Mouse (Mus musculus): ENCODE data around the gene Olfr1049. TPM values are rescaled to one million over a fixed set of nuclear protein-coding genes. Genes with fewer than 3 reads are reported as not detected.
"Not testable (repeated sequence)": the region's sequence is repeated elsewhere in the genome, so short reads cannot be mapped to it uniquely, and the experiment has no call there.

Gene Olfr1049
- not detected for total RNA-seq (2021)
- not detected in 2 replicates for polyA plus RNA-seq (2012; rRNA removed)
- long read RNA-seq, result 0 reads

DNA sequence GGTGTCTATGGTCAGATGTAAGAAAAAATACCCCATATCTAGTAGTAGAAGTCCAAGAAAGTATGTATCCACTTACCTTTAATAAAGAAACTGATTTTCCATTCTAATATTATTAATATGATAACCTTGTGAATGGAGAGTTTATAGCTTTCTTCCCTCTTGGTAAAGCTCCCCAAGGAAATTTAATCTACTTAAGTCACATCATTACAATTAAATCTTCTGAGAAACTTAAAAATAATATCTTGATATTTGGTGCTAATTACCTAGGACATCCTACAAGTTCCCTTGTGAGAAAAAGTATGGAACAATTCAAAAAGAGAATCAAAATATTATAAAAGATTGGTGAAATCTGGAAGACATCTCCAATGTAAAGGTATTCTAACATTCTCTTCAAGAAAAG, at the start of gene Olfr1049:
Olfr1049 (minus strand) TSS at position 101 of the 400 bp plus-strand sequence.
- H3K79me2 ChIP-seq (replicated peaks; ENCODE audit: control insufficient read depth, insufficient read depth, low read length); H3K4me3 ChIP-seq; H3K4me1 ChIP-seq (ENCODE audit: control insufficient read depth, insufficient read depth, low read length); H3K9ac ChIP-seq (ENCODE audit: low read depth, low read length); DNase-seq; H3K36me3 ChIP-seq (ENCODE audit: control insufficient read depth, insufficient read depth, low read length); H3K27me3 ChIP-seq (ENCODE audit: control insufficient read depth, insufficient read depth, low read length); H3K27ac ChIP-seq; intact Hi-C loops (cut with DNase I): not testable (repeated sequence)

DNA sequence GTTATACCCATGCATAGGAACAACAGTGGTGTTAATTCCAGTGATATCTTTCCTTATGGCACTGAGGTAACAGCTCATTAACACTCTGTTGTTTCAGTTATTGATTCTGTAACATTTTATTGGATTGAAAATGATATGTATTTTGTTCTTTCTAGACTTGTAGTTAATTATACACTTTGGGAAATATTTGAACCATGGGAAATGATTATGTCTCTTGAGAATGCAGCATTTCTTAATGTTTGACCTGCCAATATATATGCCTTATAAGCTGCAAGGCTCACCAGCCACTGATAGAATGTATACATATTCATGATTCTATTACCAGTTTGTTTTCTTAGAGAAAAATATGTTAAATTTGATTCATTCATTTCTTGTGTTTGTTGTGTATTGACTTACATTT, 34.0 kb upstream of the Olfr1049 start, which contains the start of gene Olfr1052:
Olfr1052 (plus strand) TSS at position 301 of the 400 bp plus-strand sequence.
- Histone ChIP-seq H3K4me3 (no peak within 1 kb of the TSS), H3K9ac (ENCODE audit: low read depth, low read length) (no peak within 1 kb of the TSS), H3K79me2 (replicated peaks; ENCODE audit: control insufficient read depth, insufficient read depth, low read length) (no peaks in the 10 kb centered on the region), H3K27me3 (ENCODE audit: control insufficient read depth, insufficient read depth, low read length) (no peaks in the 10 kb centered on the region), H3K27ac (no peak within 1 kb of the TSS), H3K36me3 (ENCODE audit: control insufficient read depth, insufficient read depth, low read length) (no peaks in the 10 kb centered on the region), H3K4me1 (ENCODE audit: control insufficient read depth, insufficient read depth, low read length) (no peaks in the 10 kb centered on the region)
- no peak for DNase-seq
- intact Hi-C loops (cut with DNase I), result no loop called here
- TF ChIP-seq EP300 (IDR thresholded peaks at IDR 0.05; ENCODE audit: insufficient read depth, low read depth, low read length), result no peak
- TF ChIP-seq CTCF (IDR thresholded peaks at IDR 0.05), result no peak
- TF ChIP-seq POLR2A (IDR thresholded peaks at IDR 0.05; ENCODE audit: insufficient read depth, low read depth, low read length), result no peak

DNA sequence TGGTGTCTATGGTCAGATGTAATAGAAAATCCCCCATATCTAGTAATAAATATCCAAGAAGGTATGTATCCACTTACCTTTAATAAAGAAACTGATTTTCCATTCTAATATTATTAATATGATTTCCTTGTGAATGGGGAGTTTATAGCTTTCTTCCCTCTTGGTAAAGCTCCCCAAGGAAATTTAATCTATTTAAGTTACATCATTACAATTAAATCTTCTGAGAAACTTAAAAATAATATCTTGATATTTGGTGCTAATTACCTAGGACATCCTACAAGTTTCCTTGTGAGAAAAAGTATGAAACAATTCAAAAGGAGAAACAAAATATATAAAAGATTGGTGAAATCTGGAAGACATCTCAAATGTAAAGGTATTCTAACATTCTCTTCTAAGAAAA, 20.9 kb upstream of the Olfr1049 start, which contains the start of gene Olfr1051:
Olfr1051 (minus strand) TSS at position 101 of the 400 bp plus-strand sequence.
- H3K9ac ChIP-seq (ENCODE audit: low read depth, low read length); H3K27me3 ChIP-seq (ENCODE audit: control insufficient read depth, insufficient read depth, low read length); H3K27ac ChIP-seq; DNase-seq; H3K36me3 ChIP-seq (ENCODE audit: control insufficient read depth, insufficient read depth, low read length); H3K4me3 ChIP-seq; intact Hi-C loops (cut with DNase I); H3K4me1 ChIP-seq (ENCODE audit: control insufficient read depth, insufficient read depth, low read length); H3K79me2 ChIP-seq (replicated peaks; ENCODE audit: control insufficient read depth, insufficient read depth, low read length): not testable (repeated sequence)

DNA sequence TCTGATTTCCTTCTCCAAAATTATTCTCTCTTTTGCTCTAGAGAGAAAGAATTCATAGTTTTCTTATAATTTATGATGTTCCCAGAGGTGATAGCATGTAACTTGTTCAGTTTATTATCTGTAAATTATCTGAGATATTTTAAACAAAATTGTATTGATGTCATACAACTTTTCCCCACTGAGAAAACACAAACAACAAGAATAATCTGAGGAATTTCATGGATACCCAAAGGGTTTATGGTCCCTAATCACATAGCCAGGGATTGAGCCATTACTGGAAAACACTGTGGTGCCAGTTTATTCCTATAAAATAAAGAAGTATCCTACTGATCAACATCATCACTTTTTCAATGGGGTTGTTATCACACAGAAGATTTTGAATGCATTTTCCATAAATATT, 17.9 kb downstream of the Olfr1049 start, which contains the start of gene Olfr1048:
Olfr1048 (minus strand) TSS at position 101 of the 400 bp plus-strand sequence.
- Histone ChIP-seq H3K4me1 (ENCODE audit: control insufficient read depth, insufficient read depth, low read length) (no peaks in the 10 kb centered on the region), H3K9ac (ENCODE audit: low read depth, low read length) (no peak within 1 kb of the TSS), H3K27ac (no peak within 1 kb of the TSS), H3K4me3 (no peak within 1 kb of the TSS), H3K79me2 (replicated peaks; ENCODE audit: control insufficient read depth, insufficient read depth, low read length) (no peaks in the 10 kb centered on the region), H3K27me3 (ENCODE audit: control insufficient read depth, insufficient read depth, low read length) (no peaks in the 10 kb centered on the region), H3K36me3 (ENCODE audit: control insufficient read depth, insufficient read depth, low read length) (no peaks in the 10 kb centered on the region)
- TF ChIP-seq POLR2A (IDR thresholded peaks at IDR 0.05; ENCODE audit: insufficient read depth, low read depth, low read length), result no peak
- no peak for TF ChIP-seq EP300 (IDR thresholded peaks at IDR 0.05; ENCODE audit: insufficient read depth, low read depth, low read length)
- no peak for TF ChIP-seq CTCF (IDR thresholded peaks at IDR 0.05)
- intact Hi-C loops (cut with DNase I), result no loop called here
- DNase-seq, result no peak

DNA sequence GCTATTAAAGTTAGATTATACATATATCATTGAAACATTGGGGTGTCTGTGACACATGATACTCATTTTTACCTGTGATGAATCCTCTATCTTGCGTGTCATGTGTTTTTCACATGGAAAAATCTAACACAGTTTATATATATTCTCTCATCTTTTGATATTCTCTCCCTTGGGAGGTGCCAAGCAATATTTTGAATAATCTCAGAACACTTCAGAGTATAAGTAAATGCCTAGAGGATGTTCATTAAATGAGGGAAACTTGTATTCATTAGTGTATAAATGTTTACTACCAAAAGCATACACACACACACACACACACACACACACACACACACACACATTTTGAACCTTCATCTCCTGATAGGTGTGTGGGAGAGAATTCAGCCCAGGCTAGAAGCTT, 26.8 kb downstream of the Olfr1049 start, which contains the start of gene Olfr1047:
Olfr1047 (minus strand) TSS at position 101 of the 400 bp plus-strand sequence.
- H3K79me2 ChIP-seq (replicated peaks; ENCODE audit: control insufficient read depth, insufficient read depth, low read length), result no peaks in the 10 kb centered on the region
- no peak within 1 kb of the TSS for H3K27ac ChIP-seq
- no peak within 1 kb of the TSS for H3K4me3 ChIP-seq
- no peak within 1 kb of the TSS for H3K9ac ChIP-seq (ENCODE audit: low read depth, low read length)
- intact Hi-C loops (cut with DNase I), result no loop called here
- 79% methylated on average over 1 of the region's 1 CpGs for WGBS
- no peak for TF ChIP-seq POLR2A (IDR thresholded peaks at IDR 0.05; ENCODE audit: insufficient read depth, low read depth, low read length)
- no peak for TF ChIP-seq EP300 (IDR thresholded peaks at IDR 0.05; ENCODE audit: insufficient read depth, low read depth, low read length)
- no peak for TF ChIP-seq CTCF (IDR thresholded peaks at IDR 0.05)
- H3K36me3 ChIP-seq (ENCODE audit: control insufficient read depth, insufficient read depth, low read length), result no peaks in the 10 kb centered on the region
- DNase-seq, result no peak
- no peaks in the 10 kb centered on the region for H3K4me1 ChIP-seq (ENCODE audit: control insufficient read depth, insufficient read depth, low read length)
- H3K27me3 ChIP-seq (ENCODE audit: control insufficient read depth, insufficient read depth, low read length), result no peaks in the 10 kb centered on the region

DNA sequence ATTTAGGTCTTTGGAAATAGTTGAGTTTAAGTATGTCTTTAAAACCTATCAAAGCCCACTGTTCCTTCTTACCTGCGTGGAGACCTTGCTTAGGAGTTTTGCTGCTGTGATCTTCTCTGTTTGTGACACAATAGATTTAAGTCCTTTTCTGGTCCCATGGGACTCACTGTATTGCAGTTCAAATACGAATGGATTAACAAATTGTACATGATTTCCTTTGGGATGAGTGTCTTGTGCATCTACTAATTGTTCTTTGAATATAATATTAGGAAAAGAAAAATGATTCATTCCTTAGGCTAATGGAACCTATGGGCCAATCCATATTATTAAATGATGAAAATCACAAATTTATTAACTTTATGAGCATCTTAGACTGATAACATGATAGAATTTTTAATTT, 38.9 kb downstream of the Olfr1049 start, which contains the start of gene Olfr1046:
Olfr1046 (minus strand) TSS at position 101 of the 400 bp plus-strand sequence.
- H3K4me1 ChIP-seq (ENCODE audit: control insufficient read depth, insufficient read depth, low read length), result no peaks in the 10 kb centered on the region
- WGBS, result 57% methylated on average over 2 of the region's 2 CpGs
- no peaks in the 10 kb centered on the region for H3K36me3 ChIP-seq (ENCODE audit: control insufficient read depth, insufficient read depth, low read length)
- no peak within 1 kb of the TSS for H3K4me3 ChIP-seq
- intact Hi-C loops (cut with DNase I), result no loop called here
- no peak within 1 kb of the TSS for H3K9ac ChIP-seq (ENCODE audit: low read depth, low read length)
- TF ChIP-seq EP300 (IDR thresholded peaks at IDR 0.05; ENCODE audit: insufficient read depth, low read depth, low read length) (no peak), POLR2A (IDR thresholded peaks at IDR 0.05; ENCODE audit: insufficient read depth, low read depth, low read length) (no peak), CTCF (IDR thresholded peaks at IDR 0.05) (no peak)
- H3K79me2 ChIP-seq (replicated peaks; ENCODE audit: control insufficient read depth, insufficient read depth, low read length), result no peaks in the 10 kb centered on the region
- no peak within 1 kb of the TSS for H3K27ac ChIP-seq
- no peaks in the 10 kb centered on the region for H3K27me3 ChIP-seq (ENCODE audit: control insufficient read depth, insufficient read depth, low read length)
- DNase-seq, result no peak

Other genes starting within 250 kb of the Olfr1049 start
- 1 to 10 TPM; 4.7 to 7.0 TPM for gene Olfr1033, start 237.7 kb downstream of the Olfr1049 start, total RNA-seq (2021)
- gene Olfr1033, start 237.7 kb downstream of the Olfr1049 start, polyA plus RNA-seq (2012; rRNA removed), result 1.6 and 4.5 TPM in 2 replicates
- gene Olfr1034, start 212.5 kb downstream of the Olfr1049 start, total RNA-seq (2021), result under 1 TPM; 0.10 to 0.16 TPM
- 0.20 and 0.73 TPM in 2 replicates for gene Olfr1034, start 212.5 kb downstream of the Olfr1049 start, polyA plus RNA-seq (2012; rRNA removed)
- gene Olfr1036, start 184.3 kb downstream of the Olfr1049 start, total RNA-seq (2021), result not detected
- not detected in 2 replicates for gene Olfr1036, start 184.3 kb downstream of the Olfr1049 start, polyA plus RNA-seq (2012; rRNA removed)
- gene Olfr1037, start 170.9 kb downstream of the Olfr1049 start, total RNA-seq (2021), result not detected
- not detected in 2 replicates for gene Olfr1037, start 170.9 kb downstream of the Olfr1049 start, polyA plus RNA-seq (2012; rRNA removed)
- gene Olfr1039, start 122.4 kb downstream of the Olfr1049 start, total RNA-seq (2021), result not detected
- not detected in 2 replicates for gene Olfr1039, start 122.4 kb downstream of the Olfr1049 start, polyA plus RNA-seq (2012; rRNA removed)
- not detected for gene Olfr1040, start 111.6 kb downstream of the Olfr1049 start, total RNA-seq (2021)
- gene Olfr1040, start 111.6 kb downstream of the Olfr1049 start, polyA plus RNA-seq (2012; rRNA removed), result not detected in 2 replicates
- not detected for gene Olfr1042, start 96.5 kb downstream of the Olfr1049 start, total RNA-seq (2021)
- not detected in 2 replicates for gene Olfr1042, start 96.5 kb downstream of the Olfr1049 start, polyA plus RNA-seq (2012; rRNA removed)
- gene Olfr1043, start 90.8 kb downstream of the Olfr1049 start, total RNA-seq (2021), result not detected
- not detected in 2 replicates for gene Olfr1043, start 90.8 kb downstream of the Olfr1049 start, polyA plus RNA-seq (2012; rRNA removed)
- gene Olfr1044, start 80.5 kb downstream of the Olfr1049 start, total RNA-seq (2021), result not detected
- gene Olfr1044, start 80.5 kb downstream of the Olfr1049 start, polyA plus RNA-seq (2012; rRNA removed), result not detected in 2 replicates
- gene Olfr52, start 72.6 kb downstream of the Olfr1049 start, total RNA-seq (2021), result not detected
- gene Olfr52, start 72.6 kb downstream of the Olfr1049 start, polyA plus RNA-seq (2012; rRNA removed), result not detected in 2 replicates
- gene Olfr1045, start 55.3 kb downstream of the Olfr1049 start, total RNA-seq (2021), result not detected
- gene Olfr1045, start 55.3 kb downstream of the Olfr1049 start, polyA plus RNA-seq (2012; rRNA removed), result not detected in 2 replicates
- not detected for gene Olfr1046, start 39.0 kb downstream of the Olfr1049 start, total RNA-seq (2021)
- gene Olfr1046, start 39.0 kb downstream of the Olfr1049 start, polyA plus RNA-seq (2012; rRNA removed), result not detected in 2 replicates
- not detected for gene Olfr1047, start 26.9 kb downstream of the Olfr1049 start, total RNA-seq (2021)
- not detected in 2 replicates for gene Olfr1047, start 26.9 kb downstream of the Olfr1049 start, polyA plus RNA-seq (2012; rRNA removed)
- not detected for gene Olfr1048, start 18.0 kb downstream of the Olfr1049 start, total RNA-seq (2021)
- gene Olfr1048, start 18.0 kb downstream of the Olfr1049 start, polyA plus RNA-seq (2012; rRNA removed), result not detected in 2 replicates
- not detected for gene Olfr1051, start 20.8 kb upstream of the Olfr1049 start, total RNA-seq (2021)
- gene Olfr1051, start 20.8 kb upstream of the Olfr1049 start, polyA plus RNA-seq (2012; rRNA removed), result not detected in 2 replicates
- gene Olfr1052, start 34.1 kb upstream of the Olfr1049 start, total RNA-seq (2021), result not detected
- not detected in 2 replicates for gene Olfr1052, start 34.1 kb upstream of the Olfr1049 start, polyA plus RNA-seq (2012; rRNA removed)
- gene Olfr1053, start 57.0 kb upstream of the Olfr1049 start, total RNA-seq (2021), result not detected
- not detected in 2 replicates for gene Olfr1053, start 57.0 kb upstream of the Olfr1049 start, polyA plus RNA-seq (2012; rRNA removed)
- not detected for gene Olfr1054, start 77.1 kb upstream of the Olfr1049 start, total RNA-seq (2021)
- not detected in 2 replicates for gene Olfr1054, start 77.1 kb upstream of the Olfr1049 start, polyA plus RNA-seq (2012; rRNA removed)
- not detected for gene Olfr1055, start 92.0 kb upstream of the Olfr1049 start, total RNA-seq (2021)
- gene Olfr1055, start 92.0 kb upstream of the Olfr1049 start, polyA plus RNA-seq (2012; rRNA removed), result not detected in 2 replicates
- not detected for gene Olfr1056, start 104.1 kb upstream of the Olfr1049 start, total RNA-seq (2021)
- not detected in 2 replicates for gene Olfr1056, start 104.1 kb upstream of the Olfr1049 start, polyA plus RNA-seq (2012; rRNA removed)
- gene Olfr1057, start 120.1 kb upstream of the Olfr1049 start, total RNA-seq (2021), result not detected
- gene Olfr1057, start 120.1 kb upstream of the Olfr1049 start, polyA plus RNA-seq (2012; rRNA removed), result not detected in 2 replicates
- gene Olfr1058, start 130.2 kb upstream of the Olfr1049 start, total RNA-seq (2021), result not detected
- gene Olfr1058, start 130.2 kb upstream of the Olfr1049 start, polyA plus RNA-seq (2012; rRNA removed), result not detected in 2 replicates
- gene Olfr1061, start 155.7 kb upstream of the Olfr1049 start, total RNA-seq (2021), result not detected
- gene Olfr1061, start 155.7 kb upstream of the Olfr1049 start, polyA plus RNA-seq (2012; rRNA removed), result not detected in 2 replicates
- not detected for gene Olfr1062, start 168.4 kb upstream of the Olfr1049 start, total RNA-seq (2021)
- gene Olfr1062, start 168.4 kb upstream of the Olfr1049 start, polyA plus RNA-seq (2012; rRNA removed), result not detected in 2 replicates
- not detected for gene Olfr1065, start 192.3 kb upstream of the Olfr1049 start, total RNA-seq (2021)
- gene Olfr1065, start 192.3 kb upstream of the Olfr1049 start, polyA plus RNA-seq (2012; rRNA removed), result not detected in 2 replicates
- gene Olfr1066, start 197.9 kb upstream of the Olfr1049 start, total RNA-seq (2021), result not detected
- gene Olfr1066, start 197.9 kb upstream of the Olfr1049 start, polyA plus RNA-seq (2012; rRNA removed), result not detected in 2 replicates
- not detected for gene Olfr228, start 229.1 kb upstream of the Olfr1049 start, total RNA-seq (2021)
- gene Olfr228, start 229.1 kb upstream of the Olfr1049 start, polyA plus RNA-seq (2012; rRNA removed), result not detected in 2 replicates